Mouse (Mus musculus): ENCODE results near the gene Stx6. TPM values are rescaled to one million over a fixed set of nuclear protein-coding genes. Genes with fewer than 3 reads are reported as not detected.

Stx6 gene
- 113 and 117 TPM in 2 replicates for polyA plus RNA-seq (2014; fragmentation: Nextera tagmentation; extraction: Ambion mirVana)

DNA sequence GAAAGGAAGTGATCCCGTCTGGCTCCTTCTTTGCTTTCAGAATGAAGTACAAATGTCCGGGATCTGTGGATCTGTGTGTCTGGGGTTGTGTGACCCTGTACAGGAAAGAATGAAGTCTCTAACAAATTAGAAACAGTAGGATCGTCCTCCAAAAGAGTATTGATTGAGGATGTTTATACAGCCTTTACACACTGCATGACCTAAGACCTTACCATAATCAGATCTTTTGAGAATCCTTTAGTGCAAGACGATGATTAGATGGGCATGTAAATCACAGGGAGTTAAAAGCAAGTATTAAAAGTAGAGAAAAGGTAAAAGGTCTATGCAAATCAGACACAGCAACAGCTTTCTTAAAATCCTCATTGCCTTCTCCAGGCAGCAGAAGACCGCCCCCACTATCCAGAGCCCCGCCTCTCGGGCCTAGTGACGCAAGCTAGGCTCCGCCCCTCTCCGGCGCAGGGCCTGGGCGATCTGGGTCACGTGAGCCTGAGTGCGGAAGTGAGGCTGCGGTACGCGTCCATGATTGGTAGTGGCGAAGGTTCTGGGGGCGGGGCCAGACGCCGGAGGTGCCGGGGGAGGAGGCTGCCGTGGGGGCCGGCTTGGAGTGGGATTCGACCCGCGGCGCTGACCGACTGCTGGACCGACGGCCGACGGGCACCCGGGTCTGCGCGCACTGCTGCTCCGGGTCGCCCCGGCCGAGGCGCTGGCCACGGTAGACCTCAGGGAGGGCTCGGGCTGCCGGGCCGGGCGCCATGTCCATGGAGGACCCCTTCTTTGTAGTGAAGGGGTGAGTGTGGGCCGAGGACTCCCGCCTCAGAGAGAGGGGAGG, at the start of gene Stx6:
Gene Stx6 (plus strand): TSS at position 575 of the 829 bp plus-strand sequence.
- DNase-seq (ENCODE audit: low spot score), result peak; percentile 98
- Histone ChIP-seq H3K36me3 (replicated peaks; ENCODE audit: control insufficient read depth, insufficient read depth) (no peaks in the 10 kb centered on the region), H3K4me2 (replicated peaks) (peak within 1 kb of the TSS; percentile 80), H3K9me3 (ENCODE audit: control insufficient read depth, low read length) (no peaks in the 10 kb centered on the region), H3K27ac (peak within 1 kb of the TSS; percentile 87), H3K9ac (peak within 1 kb of the TSS; percentile 80), H3K4me3 (replicated peaks; ENCODE audit: low read length) (peak within 1 kb of the TSS; percentile 70), H3K27me3 (ENCODE audit: control insufficient read depth, insufficient read depth, low read length) (no peaks in the 10 kb centered on the region), H3K4me1 (replicated peaks; ENCODE audit: control insufficient read depth, insufficient read depth, low read length) (peaks cover 12% of the 10 kb centered on the region)
- WGBS, result 3% methylated on average over 48 of the region's 48 CpGs
- ATAC-seq (ENCODE audit: low FRiP score), result peak; percentile 99

- H3K27ac ChIP-seq, result peak overlapping the region; percentile 63
- H3K9me3 ChIP-seq (ENCODE audit: control insufficient read depth, low read length), result no peaks in the 10 kb centered on the region
- 23% methylated on average over 18 of the region's 18 CpGs for WGBS
- H3K9ac ChIP-seq, result peak overlapping the region; percentile 14
- H3K4me1 ChIP-seq (replicated peaks; ENCODE audit: control insufficient read depth, insufficient read depth, low read length), result peaks cover 13% of the 10 kb centered on the region
- DNase-seq (ENCODE audit: low spot score) (no peak), ATAC-seq (ENCODE audit: low FRiP score) (no peak)
- H3K27me3 ChIP-seq (ENCODE audit: control insufficient read depth, insufficient read depth, low read length), result no peaks in the 10 kb centered on the region
- H3K36me3 ChIP-seq (replicated peaks; ENCODE audit: control insufficient read depth, insufficient read depth), result no peaks in the 10 kb centered on the region
- H3K4me2 ChIP-seq (replicated peaks), result peak overlapping the region; percentile 29; the same call in 1 of the 2 replicates
- no peak overlapping the region for H3K4me3 ChIP-seq (replicated peaks; ENCODE audit: low read length)
These were observed 48.8 kb upstream of the Stx6 start for GRCm38 (mm10) chr1:155109387-155110350.

DNA sequence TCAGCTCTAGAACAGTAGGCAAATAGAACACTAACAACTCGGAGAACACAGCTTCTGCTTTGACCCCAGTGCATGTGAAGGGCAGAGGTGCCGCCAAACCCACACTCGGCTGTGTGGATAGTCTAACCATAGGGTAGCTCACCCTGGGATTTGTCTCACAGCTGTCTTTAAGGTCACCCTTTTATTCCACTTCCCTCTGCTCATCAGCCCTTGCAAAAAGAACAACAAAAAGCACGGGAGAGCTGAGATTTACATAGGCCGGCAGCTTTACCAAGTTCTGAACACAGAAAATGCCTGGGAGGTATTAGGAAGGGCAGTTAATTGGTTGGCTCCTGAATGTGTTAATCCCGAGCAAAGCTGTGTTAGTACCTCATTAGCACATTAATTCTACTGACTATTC, 47.0 kb upstream of the Stx6 start:
- H3K27ac ChIP-seq, result no peak overlapping the region
- H3K4me2 ChIP-seq (replicated peaks), result no peak overlapping the region
- DNase-seq (ENCODE audit: low spot score) (peak; percentile 39), ATAC-seq (ENCODE audit: low FRiP score) (no peak)
- WGBS, result 15% methylated on average over 6 of the region's 6 CpGs
- H3K27me3 ChIP-seq (ENCODE audit: control insufficient read depth, insufficient read depth, low read length), result no peaks in the 10 kb centered on the region
- H3K9me3 ChIP-seq (ENCODE audit: control insufficient read depth, low read length), result no peaks in the 10 kb centered on the region
- H3K9ac ChIP-seq, result no peak overlapping the region
- peaks cover 13% of the 10 kb centered on the region for H3K4me1 ChIP-seq (replicated peaks; ENCODE audit: control insufficient read depth, insufficient read depth, low read length)
- H3K36me3 ChIP-seq (replicated peaks; ENCODE audit: control insufficient read depth, insufficient read depth), result no peaks in the 10 kb centered on the region
- H3K4me3 ChIP-seq (replicated peaks; ENCODE audit: low read length), result no peak overlapping the region

- Histone ChIP-seq H3K27me3 (ENCODE audit: control insufficient read depth, insufficient read depth, low read length) (no peaks in the 10 kb centered on the region), H3K4me3 (replicated peaks; ENCODE audit: low read length) (no peak overlapping the region), H3K27ac (no peak overlapping the region), H3K4me1 (replicated peaks; ENCODE audit: control insufficient read depth, insufficient read depth, low read length) (peaks cover 13% of the 10 kb centered on the region), H3K9me3 (ENCODE audit: control insufficient read depth, low read length) (no peaks in the 10 kb centered on the region), H3K9ac (no peak overlapping the region), H3K36me3 (replicated peaks; ENCODE audit: control insufficient read depth, insufficient read depth) (no peaks in the 10 kb centered on the region), H3K4me2 (replicated peaks) (no peak overlapping the region)
- DNase-seq (ENCODE audit: low spot score) (no peak), ATAC-seq (ENCODE audit: low FRiP score) (no peak)
- 58% methylated on average over 4 of the region's 4 CpGs for WGBS
These were observed 46.4 kb upstream of the Stx6 start for GRCm38 (mm10) chr1:155112118-155112517.

DNA sequence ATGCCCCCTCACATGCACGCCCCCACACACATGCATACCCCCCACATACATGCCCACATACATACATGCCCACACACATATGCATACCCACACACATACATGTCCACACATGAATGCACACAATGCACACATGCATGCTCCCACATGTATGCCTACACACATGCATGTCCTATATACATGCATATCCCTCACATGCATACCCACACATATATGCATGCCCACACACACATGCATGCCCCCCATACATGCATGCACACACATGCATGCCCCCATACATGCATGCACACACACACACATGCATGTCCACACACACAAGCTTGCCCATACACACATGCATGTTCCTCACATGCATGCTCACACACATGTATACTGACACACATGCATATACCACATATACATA, 45.6 kb upstream of the Stx6 start:
- H3K4me2 ChIP-seq (replicated peaks), result no peak overlapping the region
- H3K9me3 ChIP-seq (ENCODE audit: control insufficient read depth, low read length), result no peaks in the 10 kb centered on the region
- DNase-seq (ENCODE audit: low spot score), result no peak
- ATAC-seq (ENCODE audit: low FRiP score), result no peak
- no peak overlapping the region for H3K27ac ChIP-seq
- H3K27me3 ChIP-seq (ENCODE audit: control insufficient read depth, insufficient read depth, low read length), result no peaks in the 10 kb centered on the region
- no peak overlapping the region for H3K4me3 ChIP-seq (replicated peaks; ENCODE audit: low read length)
- H3K9ac ChIP-seq, result no peak overlapping the region
- WGBS, result 90% methylated on average over 1 of the region's 1 CpGs
- H3K4me1 ChIP-seq (replicated peaks; ENCODE audit: control insufficient read depth, insufficient read depth, low read length), result peaks cover 13% of the 10 kb centered on the region
- no peaks in the 10 kb centered on the region for H3K36me3 ChIP-seq (replicated peaks; ENCODE audit: control insufficient read depth, insufficient read depth)

GRCm38 (mm10) chr1:155113946-155114345, 44.6 kb upstream of the Stx6 start:
- Histone ChIP-seq H3K4me3 (replicated peaks; ENCODE audit: low read length) (no peak overlapping the region), H3K4me1 (replicated peaks; ENCODE audit: control insufficient read depth, insufficient read depth, low read length) (peaks cover 13% of the 10 kb centered on the region), H3K27me3 (ENCODE audit: control insufficient read depth, insufficient read depth, low read length) (no peaks in the 10 kb centered on the region), H3K9me3 (ENCODE audit: control insufficient read depth, low read length) (no peaks in the 10 kb centered on the region), H3K9ac (no peak overlapping the region), H3K27ac (no peak overlapping the region), H3K4me2 (replicated peaks) (no peak overlapping the region), H3K36me3 (replicated peaks; ENCODE audit: control insufficient read depth, insufficient read depth) (no peaks in the 10 kb centered on the region)
- no peak for DNase-seq (ENCODE audit: low spot score)
- 25% methylated on average over 3 of the region's 3 CpGs for WGBS
- ATAC-seq (ENCODE audit: low FRiP score), result no peak

DNA sequence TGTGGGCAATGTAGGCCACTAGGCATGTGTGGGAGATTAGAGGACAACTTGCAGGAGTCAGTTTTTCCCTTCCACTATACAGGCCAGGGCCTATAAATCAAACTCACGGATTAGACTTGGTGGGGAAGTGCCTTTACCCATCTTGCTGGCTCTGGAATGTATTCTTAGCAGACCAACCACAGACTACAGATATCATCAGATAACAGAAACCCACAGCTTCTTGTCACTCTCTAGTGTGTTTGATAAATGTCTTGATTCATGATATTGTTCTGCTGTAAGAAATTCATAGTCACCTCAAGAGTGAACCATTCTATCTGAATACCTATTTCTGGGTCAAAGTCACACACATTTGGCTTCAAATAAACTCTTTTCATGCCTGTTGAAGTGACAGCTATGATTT, 38.8 kb upstream of the Stx6 start:
- H3K9ac ChIP-seq, result no peak overlapping the region
- no peaks in the 10 kb centered on the region for H3K9me3 ChIP-seq (ENCODE audit: control insufficient read depth, low read length)
- H3K27ac ChIP-seq, result no peak overlapping the region
- H3K4me3 ChIP-seq (replicated peaks; ENCODE audit: low read length), result no peak overlapping the region
- WGBS, result 89% methylated on average over 1 of the region's 1 CpGs
- H3K4me2 ChIP-seq (replicated peaks), result no peak overlapping the region
- no peak for DNase-seq (ENCODE audit: low spot score)
- no peaks in the 10 kb centered on the region for H3K36me3 ChIP-seq (replicated peaks; ENCODE audit: control insufficient read depth, insufficient read depth)
- no peaks in the 10 kb centered on the region for H3K4me1 ChIP-seq (replicated peaks; ENCODE audit: control insufficient read depth, insufficient read depth, low read length)
- ATAC-seq (ENCODE audit: low FRiP score), result no peak
- no peaks in the 10 kb centered on the region for H3K27me3 ChIP-seq (ENCODE audit: control insufficient read depth, insufficient read depth, low read length)

DNA sequence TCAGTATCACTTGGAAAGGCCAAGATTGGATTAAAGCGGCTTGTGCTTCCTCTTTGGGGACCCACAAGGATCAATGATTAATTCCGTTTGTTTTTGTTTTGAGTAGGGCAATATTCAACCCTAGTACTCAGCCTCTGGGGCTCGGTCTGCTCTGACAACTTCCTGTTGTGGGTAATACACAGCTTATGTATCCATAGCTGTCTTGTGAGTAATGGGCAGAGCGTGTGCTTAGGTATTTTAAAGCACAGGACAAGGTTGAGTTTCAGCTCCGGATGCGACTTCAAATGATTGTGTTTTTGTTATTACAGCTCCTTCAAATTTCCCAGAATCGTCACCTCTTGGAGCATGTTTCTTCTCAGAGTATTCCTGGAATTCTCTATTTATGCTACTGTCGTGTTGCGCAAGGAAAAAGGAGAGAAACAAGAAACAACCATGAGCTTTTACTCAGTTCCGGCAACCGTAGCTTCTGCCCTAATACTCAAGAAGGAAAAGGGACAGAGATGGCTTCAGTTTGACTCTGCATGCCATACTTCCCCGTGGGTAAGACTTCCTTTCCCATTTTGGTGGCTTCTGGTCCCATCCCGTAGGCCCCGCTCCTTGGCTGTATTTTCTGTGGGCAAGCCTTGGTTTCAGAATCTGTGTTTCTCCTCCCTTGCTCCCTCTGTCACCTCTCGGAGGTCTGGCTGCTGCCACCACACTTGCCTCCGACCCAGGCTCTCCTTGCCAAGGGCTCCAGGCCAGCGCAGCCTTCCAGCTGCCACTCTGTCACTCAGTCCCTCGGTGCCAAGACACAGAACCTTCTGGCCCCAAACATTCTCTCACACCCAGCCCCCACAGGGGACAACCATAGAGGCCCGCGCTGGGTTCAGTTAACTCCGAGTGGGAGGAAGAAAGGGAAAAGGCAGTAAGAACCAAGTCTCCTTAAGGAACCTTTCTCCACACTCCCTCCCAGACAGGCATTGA, 36.3 kb upstream of the Stx6 start:
- H3K27me3 ChIP-seq (ENCODE audit: control insufficient read depth, insufficient read depth, low read length), result no peaks in the 10 kb centered on the region
- DNase-seq (ENCODE audit: low spot score), result no peak
- peak; percentile 37; the same call in 1 of the 2 replicates for ATAC-seq (ENCODE audit: low FRiP score)
- no peaks in the 10 kb centered on the region for H3K4me1 ChIP-seq (replicated peaks; ENCODE audit: control insufficient read depth, insufficient read depth, low read length)
- no peaks in the 10 kb centered on the region for H3K36me3 ChIP-seq (replicated peaks; ENCODE audit: control insufficient read depth, insufficient read depth)
- H3K4me3 ChIP-seq (replicated peaks; ENCODE audit: low read length), result no peak overlapping the region
- no peak overlapping the region for H3K9ac ChIP-seq
- H3K9me3 ChIP-seq (ENCODE audit: control insufficient read depth, low read length), result no peaks in the 10 kb centered on the region
- no peak overlapping the region for H3K27ac ChIP-seq
- WGBS, result 76% methylated on average over 21 of the region's 21 CpGs
- no peak overlapping the region for H3K4me2 ChIP-seq (replicated peaks)

All from hindbrain, embryonic 14.5 days (tissue).